Mouse (Mus musculus): ENCODE data around the gene Ech1. TPM values are rescaled to one million over a fixed set of nuclear protein-coding genes. Genes with fewer than 3 reads are reported as not detected.

Ech1 gene
- total RNA-seq, 2 experiments from 2014 or later, result 60.8 to 61.8 TPM

DNA sequence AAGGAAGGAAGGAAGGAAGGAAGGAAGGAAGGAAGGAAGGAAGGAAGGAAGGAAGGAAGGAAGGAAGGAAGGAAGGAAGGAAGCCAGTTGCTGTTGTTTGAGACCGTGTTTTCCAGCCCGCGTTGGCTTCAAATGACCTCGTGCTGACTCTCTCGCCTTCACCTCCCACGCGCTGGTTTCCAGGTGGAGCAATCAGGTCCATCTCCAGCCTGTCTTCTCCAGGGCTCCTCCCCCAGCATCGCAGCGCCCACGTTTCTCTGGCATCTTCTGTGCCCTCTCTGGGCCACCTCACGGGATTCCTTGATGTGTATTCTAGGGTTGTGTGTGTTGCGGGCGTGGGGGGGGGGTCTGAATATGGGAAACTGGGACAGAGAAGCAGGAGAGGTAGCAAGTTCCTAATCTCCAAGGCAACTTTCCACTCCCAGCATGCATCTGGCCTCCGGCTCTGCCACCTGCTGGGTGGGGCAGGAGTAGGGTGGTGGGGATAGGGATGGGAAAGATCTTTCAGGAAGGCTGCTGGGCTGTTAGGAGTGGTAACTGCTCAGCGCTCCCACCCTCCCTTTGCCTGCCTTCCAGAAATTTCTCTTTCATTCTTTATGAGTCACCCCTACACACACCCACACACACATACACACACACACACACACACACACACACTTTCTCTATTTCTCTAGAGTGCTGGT, 37.9 kb downstream of the Ech1 start:
- peak in 1 of 2 experiments; percentile 28 for DNase-seq

DNA sequence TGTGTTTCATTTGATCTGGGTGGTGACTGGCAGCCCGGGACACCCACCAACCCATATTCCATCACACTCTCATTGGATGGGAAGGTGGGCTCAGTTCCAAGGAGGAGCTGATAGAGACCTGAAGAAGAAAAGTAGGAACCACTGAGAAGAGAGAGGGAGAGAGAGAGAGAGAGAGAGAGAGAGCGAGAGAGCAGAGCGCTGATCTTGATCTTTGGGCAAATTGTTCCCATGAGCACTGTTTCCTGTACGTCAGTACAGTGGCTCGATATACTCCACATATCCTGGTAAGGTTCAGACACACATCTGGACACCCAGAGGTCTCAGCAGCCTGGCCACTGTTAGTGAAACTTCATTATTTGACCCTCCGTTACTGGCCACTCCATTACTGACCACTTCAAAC, 38.5 kb downstream of the Ech1 start, which contains the start of gene Lgals7:
Gene Lgals7, plus strand, starts transcription at position 314 of the 400 bp plus-strand sequence.
- DNase-seq, result no peak

GRCm38 (mm10) chr7:28864288-28864750, 39.3 kb downstream of the Ech1 start:
- DNase-seq, result no peak

DNA sequence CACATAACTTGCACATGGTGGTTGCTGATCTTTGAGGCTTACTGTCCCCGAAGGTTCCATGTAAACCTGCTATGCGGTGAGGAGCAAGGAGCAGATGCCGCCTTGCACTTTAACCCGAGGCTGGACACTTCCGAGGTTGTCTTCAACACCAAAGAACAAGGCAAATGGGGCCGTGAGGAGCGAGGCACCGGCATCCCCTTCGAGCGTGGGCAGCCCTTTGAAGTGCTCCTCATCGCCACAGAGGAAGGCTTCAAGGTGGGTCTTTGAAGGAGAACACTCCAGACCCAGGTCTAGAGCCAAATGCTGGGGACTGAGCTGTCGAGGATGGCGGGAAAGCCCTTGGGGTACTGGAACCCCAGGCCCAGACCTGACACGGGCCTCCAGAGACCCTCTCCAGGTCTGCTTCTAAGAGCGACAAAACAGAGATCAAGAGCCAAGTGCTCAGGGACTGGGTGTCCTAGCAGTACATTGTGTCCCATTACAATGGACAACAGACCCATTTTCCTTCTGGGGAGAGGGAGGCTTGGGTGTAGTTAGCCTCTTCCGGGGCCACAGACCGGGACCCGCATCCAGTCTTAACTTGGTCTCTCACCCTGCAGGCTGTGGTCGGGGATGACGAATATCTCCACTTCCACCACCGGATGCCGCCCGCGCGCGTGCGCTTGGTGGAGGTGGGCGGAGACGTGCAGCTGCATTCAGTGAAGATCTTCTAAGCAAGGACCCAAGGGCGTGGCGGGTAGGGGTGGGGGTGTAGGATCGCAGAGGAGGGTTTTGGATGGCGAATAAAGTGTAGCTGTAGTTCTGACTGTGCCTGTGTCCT, 40.7 kb downstream of the Ech1 start:
- DNase-seq, result peak; percentile 72 to 76

DNA sequence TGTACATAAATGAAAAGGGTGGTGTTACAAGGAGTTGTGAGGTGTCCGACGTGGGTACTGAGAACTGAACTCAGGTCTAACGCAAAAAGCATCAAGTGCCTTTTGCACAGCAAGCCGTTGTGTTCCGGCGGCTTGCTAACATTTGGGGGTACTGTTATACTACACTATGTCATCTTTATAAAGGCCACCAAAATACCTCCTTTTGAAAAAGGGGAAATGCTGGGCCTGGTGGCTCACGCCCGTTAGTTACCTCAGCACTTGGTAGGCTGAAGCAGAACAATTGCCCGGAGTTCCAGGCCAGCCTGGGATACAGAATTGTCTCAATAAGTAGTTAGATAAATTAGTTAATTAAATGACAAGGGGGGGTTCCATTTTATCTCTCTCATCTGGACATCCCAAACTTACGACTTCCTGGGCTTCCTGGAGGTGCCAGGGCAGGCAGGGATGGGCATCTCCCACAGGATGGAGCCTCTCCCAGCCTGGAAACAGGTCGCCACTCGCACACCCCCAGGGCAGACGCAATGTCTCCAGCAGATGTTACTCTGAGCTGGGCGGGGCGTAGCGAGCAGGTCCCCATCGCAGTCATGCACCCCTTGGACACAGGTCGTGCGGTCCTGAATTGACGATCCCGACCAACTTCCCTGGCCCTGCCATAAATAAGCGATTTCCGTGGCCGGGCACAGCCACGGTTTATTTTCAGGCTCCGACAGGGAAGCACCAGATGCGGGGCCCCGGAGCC, 41.9 kb downstream of the Ech1 start:
- DNase-seq, result no peak

DNA sequence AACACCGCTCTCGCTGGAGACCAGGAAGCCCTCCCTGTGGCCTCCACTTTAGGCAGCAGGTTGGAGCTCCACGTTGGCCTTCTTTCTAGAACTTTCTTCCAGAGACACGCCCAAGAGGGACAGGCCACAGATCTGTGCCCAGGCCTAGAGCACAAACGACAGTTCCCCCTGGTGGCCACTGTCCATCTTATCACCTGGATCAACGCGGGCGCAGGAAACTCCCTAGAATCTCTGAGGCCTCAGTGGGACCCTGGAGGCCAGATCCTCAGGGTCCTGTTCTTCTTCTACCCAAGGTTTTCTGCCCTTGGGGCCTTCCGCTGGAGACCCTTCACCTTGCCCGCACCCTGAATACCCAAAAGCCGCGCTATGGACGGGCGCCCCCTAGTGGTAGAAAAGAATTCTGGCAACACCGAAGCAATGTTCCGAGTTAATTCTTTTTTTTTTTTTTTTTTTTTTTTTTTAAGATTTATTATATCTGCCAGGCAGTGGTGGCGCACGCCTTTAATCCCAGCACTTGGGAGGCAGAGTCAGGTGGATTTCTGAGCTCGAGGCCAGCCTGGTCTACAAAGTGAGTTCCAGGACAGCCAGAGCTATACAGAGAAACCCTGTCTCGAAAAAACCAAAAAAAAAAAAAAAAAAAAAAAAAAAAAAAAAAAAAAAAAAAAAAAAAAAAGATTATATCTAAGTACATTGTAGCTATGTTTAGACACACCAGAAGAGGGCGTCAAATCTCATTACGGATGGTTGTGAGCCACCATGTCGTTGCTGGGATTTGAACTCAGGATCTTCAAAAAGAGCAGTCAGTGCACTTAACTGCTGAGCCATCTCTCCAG, 42.7 kb downstream of the Ech1 start:
- DNase-seq, result peak; percentile 38 to 58

GRCm38 (mm10) chr7:28870901-28871664, 46.1 kb downstream of the Ech1 start:
- no peak for DNase-seq

DNA sequence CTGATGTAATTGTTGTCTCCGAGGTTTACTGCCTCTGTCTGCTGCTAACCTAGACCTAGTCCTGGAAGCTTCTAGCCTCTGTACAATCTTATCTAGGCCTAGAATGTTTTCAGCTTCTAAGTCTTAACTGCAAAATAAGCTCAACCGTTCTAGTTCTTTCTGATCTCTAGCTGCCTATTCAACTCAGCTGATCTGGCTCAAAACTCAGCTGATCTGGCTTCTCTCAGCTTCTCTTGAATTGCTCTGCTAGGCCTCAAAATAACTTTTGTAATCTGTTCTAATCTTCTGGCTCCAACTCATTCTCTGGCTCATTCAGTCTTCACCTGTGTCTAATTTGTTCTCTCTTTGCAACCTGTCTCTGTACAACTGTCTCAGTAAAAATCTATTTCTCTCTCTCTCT, 49.5 kb downstream of the Ech1 start:
- no peak for DNase-seq

- no peak for DNase-seq
Observed at GRCm38 (mm10) chr7:28876099-28876498, 51.1 kb downstream of the Ech1 start.

DNA sequence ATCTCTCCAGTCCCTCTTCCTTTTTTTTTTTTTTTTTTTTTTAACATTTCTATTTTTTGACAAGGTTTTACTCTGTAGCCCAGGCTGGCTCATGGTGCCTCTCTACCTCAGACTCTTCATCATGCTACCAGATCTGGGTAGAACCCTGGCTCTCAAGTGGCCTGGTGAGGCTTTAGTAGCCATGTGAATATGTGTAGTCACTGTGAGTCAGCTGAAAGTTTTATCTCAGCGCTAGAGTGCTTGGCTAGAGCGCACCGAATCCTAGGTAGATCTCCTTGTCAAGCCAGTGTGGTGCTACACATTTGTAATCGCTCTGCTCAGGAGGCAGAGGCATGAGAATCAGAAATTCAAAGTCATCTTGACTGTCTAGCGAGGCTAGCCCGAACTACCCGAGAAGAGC, 52.1 kb downstream of the Ech1 start:
- DNase-seq, result no peak

DNA sequence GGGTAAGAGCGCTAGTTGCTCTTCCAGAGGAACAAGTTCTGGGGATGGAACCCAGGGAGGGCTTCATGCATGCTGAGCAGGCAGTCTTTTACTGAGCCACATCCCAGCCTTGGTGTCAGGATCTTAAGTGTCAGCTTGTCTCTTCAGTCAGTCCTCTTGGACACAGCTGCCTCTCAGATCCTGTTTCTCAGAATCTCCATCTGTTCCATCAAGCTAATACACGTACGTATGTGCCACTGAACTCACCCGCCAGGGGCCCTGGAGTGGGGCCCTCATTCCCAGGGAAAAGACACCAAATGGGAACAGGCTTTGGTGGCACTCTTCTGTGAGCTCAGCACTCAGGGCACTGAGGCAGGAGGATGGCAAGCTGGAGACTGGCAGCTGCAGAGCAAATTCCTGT, 52.8 kb downstream of the Ech1 start:
- DNase-seq, result no peak

- DNase-seq, result no peak
Observed at GRCm38 (mm10) chr7:28879606-28880005, 54.6 kb downstream of the Ech1 start.

DNA sequence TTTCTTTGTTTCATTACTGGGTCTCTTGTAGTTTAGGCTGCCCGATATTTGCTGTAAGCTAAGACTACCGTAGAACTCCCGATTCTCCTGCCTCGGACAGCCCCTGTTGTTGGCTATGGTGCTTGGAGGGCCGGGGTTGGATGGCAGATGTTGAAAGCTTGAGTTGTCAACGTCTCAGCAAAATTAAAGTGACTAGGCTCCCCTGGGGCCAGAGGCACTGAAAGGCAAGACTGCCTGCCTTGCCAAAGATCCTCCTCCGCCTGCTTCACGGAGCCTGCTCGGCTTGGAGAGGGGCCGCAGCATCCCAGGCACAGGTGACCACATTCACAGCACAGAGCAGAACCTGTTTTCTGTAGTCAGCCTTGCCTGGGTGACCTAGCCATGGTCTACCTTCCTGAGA, 55.5 kb downstream of the Ech1 start:
- no peak for DNase-seq

GRCm38 (mm10) chr7:28881199-28881598, 56.2 kb downstream of the Ech1 start, which contains the start of gene Capn12:
TSS of gene Capn12 (plus strand) at chr7:28881422.
- no peak for DNase-seq

Other genes starting within 250 kb of the Ech1 start
- 10 to 100 TPM; 66.4 to 79.4 TPM for gene Samd4b, start 227.1 kb upstream of the Ech1 start, total RNA-seq (2021)
- 10 to 100 TPM; 15.1 to 15.8 TPM for gene Pak4, start 227.0 kb upstream of the Ech1 start, total RNA-seq (2021)
- gene Acp7, start 193.9 kb upstream of the Ech1 start, total RNA-seq (2021), result 1 to 10 TPM; 1.2 to 1.7 TPM
- gene Fbxo27, start 132.4 kb upstream of the Ech1 start, total RNA-seq (2021), result 10 to 100 TPM; 16.8 to 20.1 TPM
- 1 to 10 TPM in 1 of 2 experiments, under 1 TPM in 1; 0.92 to 1.3 TPM for gene Fbxo17, start 108.4 kb upstream of the Ech1 start, total RNA-seq (2021)
- gene Mrps12, start 83.4 kb upstream of the Ech1 start, total RNA-seq (2021), result 10 to 100 TPM; 55.7 to 56.6 TPM
- gene Sars2, start 83.2 kb upstream of the Ech1 start, total RNA-seq (2021), result 10 to 100 TPM in 1 of 2 experiments, 1 to 10 TPM in 1; 9.9 to 11.6 TPM
- gene Ccer2, start 69.0 kb upstream of the Ech1 start, total RNA-seq (2021), result under 1 TPM; 0.38 to 0.45 TPM
- 100 to 1,000 TPM; 156 to 162 TPM for gene Sirt2, start 58.5 kb upstream of the Ech1 start, total RNA-seq (2021)
- gene Nfkbib, start 57.7 kb upstream of the Ech1 start, total RNA-seq (2021), result 10 to 100 TPM; 25.3 to 29.2 TPM
- gene Rinl, start 36.2 kb upstream of the Ech1 start, total RNA-seq (2021), result 1 to 10 TPM; 2.5 TPM
- 100 to 1,000 TPM; 417 to 431 TPM for gene Hnrnpl, start 16.7 kb upstream of the Ech1 start, total RNA-seq (2021)
- 1 to 10 TPM; 3.6 to 6.1 TPM for gene Lgals4, start 8.6 kb downstream of the Ech1 start, total RNA-seq (2021)
- not detected for gene Lgals7, start 38.6 kb downstream of the Ech1 start, total RNA-seq (2021)
- under 1 TPM; 0.22 to 0.35 TPM for gene Capn12, start 56.2 kb downstream of the Ech1 start, total RNA-seq (2021)
- gene Actn4, start 137.1 kb downstream of the Ech1 start, total RNA-seq (2021), result 100 to 1,000 TPM; 121 to 130 TPM
- gene Eif3k, start 156.6 kb downstream of the Ech1 start, total RNA-seq (2021), result 100 to 1,000 TPM; 190 to 196 TPM
- 1 to 10 TPM; 1.7 to 1.9 TPM for gene Map4k1, start 156.8 kb downstream of the Ech1 start, total RNA-seq (2021)

Measured in layer of hippocampus, postnatal 36 days (tissue).